Mouse (Mus musculus) lung, postnatal 4 days (tissue): Measurements from ENCODE around the gene Cd6.
A peak's percentile ranks its signal among the peaks of the same experiment; 100 is the strongest.

Experiments used
- DNase-seq, 2 experiments: peaks; one replicate each; pipeline ENCODE4 v3.0.0; 2021

The Cd6 gene

DNA sequence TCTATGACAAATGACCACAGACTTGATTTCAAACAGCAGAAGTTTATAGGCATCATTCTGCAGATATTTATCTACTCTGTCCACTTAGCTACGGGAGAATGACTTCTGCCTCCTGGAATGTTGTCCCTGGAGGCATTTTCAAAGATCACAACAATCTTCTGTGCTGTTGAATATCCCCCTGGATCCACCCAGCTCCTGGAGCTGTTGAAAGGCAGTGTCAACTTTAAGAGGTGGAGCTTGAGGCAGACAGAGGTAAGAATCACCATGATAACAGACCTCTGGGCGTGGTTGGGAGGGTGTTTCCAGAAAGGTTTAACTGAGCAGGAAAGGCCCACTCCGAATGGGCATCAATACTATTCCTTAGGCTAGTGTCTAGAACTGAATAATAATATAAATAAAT lies 5.8 kb upstream of the Cd6 start:
- no peak for DNase-seq

DNA sequence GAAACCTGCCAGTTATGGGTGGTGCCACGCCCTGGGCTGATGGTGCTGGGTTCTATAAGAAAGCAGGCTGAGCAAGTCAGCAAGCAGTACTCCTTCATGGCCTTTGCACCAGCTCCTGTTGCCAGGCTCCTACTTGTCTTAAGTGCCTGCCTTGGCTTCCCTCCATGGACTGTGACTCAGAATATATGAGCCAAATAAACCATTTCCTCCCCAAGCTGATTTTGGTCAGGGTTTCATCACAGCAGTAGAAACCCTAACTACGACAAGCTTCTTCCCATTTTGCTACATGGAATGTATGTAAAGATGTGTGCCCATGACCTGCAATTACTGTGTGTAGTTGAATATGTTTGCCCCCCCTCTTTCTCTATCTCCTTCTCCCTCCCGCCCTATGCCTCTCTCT lies 3.8 kb upstream of the Cd6 start:
- DNase-seq = no peak

DNA sequence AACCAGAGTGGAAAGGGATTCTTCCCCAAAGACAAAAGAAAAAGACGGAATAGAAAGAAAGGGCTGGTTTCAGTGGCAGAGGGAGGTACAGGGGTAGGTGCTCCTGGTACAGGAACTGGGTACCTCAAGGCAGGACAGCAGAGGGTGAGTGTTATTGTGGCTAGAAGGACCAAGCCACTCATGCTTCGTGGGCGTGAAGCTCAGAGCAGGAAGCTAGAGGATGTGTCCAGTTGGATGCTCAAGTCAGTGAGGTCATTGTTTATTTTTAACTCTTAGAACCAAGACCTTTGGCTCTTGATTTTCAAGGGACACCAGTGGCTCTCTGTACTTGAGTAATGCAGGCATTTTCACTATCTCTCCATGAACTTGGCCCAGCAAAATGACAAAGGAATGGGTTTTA lies 2.2 kb upstream of the Cd6 start:
- peak in 1 of 2 experiments; percentile 22 for DNase-seq

DNA sequence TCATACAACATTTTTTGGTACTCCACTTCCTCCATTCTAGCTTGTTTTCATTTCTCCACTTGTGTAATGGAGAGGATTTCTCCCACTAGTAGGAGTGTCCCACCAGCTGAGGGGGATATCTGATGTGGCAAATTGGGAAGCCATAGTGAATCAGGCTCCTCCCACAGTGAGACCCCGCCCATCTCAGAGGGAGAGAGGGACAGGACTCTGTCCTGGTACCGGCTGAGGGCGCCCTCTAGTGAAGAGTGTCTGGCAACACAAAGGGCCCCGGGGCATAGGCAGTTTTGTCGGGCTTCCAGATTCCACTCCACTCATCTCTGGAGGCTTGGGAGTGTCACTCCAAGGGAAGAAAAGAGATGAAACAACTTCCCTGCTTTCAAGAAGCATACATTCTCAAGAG lies 1.6 kb upstream of the Cd6 start:
- peak; percentile 83 to 87 for DNase-seq

DNA sequence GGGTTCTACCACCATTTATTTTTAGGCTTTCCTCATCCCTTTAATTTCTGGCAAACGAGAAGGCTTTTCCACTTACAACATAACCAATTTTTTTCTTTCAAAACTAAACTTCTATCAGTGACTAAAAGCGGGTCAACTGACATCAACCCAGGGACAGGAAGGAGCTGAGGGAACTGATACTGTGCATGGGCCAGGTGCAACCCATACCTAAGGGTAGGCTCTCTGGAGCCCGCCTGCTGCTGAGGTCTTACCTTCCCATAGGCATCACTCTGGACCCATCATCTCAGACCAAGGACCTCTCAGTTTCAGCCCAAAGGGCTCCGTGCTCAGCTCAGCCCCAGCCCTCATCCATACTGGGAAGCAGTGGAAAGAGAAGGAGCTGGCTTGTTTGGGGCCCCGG lies 1.5 kb downstream of the Cd6 start:
- no peak for DNase-seq

DNA sequence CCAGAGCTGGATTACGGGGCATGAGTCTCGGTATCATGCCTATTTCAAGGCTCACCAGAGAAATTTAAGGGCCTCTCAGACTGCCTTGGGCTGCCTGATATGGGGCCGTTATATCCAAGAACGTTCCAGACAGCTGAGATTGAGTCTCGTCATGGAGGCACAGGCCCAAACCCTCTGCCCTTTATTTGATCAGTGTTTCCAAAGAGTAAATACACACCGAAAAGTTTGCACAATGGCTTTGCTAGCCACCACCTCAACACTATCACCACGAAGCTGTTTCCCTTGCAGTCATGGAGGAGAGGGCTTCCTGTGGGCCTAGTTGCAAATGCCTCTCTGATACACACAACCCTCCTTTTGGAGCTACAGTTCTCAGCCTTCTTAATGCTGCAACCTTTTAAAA lies 5.8 kb downstream of the Cd6 start:
- DNase-seq = no peak

DNA sequence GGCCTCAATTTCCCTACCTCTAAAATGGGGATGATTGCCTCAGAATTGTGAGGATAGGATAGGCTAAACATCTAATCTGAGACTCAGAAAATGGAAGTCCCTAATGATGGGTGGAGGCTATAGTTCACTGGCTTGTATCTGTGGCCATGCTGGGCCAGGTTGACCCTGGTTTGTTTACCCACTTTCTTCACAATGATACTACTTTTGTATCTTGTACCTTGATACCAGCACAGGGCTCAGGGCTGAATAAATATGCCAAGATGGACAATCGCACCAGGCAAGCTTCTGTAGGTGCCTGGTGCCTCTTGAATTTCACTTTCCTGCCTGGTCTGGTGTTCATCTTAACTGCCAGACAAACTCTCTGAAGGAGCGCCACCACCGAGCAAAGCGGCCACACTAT lies 7.3 kb downstream of the Cd6 start:
- DNase-seq = no peak

DNA sequence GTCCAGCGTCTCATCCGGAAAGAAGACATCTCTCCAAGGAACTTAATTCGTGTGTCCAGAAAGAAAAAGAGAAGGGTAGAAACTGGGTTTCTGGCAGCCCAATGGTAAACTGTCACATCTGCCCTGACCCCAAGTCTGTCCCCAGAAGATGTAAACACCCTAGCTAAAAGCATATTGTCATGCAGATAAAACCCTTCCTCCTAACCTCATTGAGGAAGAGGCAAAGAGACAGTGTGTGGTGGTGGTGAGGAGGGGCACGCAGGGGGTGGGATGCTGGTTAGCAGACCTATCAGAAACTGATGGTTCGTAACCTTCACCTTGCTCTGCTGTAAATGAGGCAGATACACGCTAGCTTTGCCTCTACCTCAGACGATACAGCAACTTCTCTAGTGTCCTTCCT lies 8.5 kb downstream of the Cd6 start:
- no peak for DNase-seq

DNA sequence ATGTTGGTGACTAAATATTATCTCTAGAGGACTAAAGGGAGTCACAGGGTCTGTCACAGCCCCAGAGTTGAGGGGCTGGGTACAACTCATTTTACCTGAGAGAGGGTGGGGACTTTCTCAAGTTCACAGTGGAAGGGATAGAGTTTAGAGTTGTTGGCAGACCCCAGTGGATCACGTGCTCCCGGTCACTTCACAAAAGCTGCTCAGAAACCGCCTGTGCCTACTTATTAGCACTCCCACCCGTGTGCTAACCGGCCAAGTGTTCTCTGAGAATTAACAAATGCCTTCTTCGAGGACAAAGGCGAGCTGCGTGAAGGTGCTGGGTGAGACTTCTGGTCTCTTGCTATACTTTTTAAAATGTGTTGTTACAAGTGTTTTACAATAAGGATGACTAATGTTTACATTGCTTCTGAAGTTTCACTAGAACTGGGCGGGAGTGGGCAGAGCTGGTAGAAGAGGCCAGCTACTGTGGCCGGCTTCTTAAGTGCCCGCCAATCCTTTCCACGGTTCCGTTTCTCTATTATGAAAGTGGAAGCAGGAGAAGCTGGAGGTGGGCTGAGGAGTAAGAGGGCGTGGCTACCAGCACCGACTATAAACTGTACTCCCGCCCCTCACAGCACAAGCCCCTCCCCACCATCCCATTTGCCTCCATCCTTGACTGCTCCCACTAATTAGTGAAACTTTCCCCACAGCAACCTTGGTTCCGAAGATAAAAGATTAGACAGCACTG lies 11.5 kb downstream of the Cd6 start:
- DNase-seq = peak; percentile 59 to 68

DNA sequence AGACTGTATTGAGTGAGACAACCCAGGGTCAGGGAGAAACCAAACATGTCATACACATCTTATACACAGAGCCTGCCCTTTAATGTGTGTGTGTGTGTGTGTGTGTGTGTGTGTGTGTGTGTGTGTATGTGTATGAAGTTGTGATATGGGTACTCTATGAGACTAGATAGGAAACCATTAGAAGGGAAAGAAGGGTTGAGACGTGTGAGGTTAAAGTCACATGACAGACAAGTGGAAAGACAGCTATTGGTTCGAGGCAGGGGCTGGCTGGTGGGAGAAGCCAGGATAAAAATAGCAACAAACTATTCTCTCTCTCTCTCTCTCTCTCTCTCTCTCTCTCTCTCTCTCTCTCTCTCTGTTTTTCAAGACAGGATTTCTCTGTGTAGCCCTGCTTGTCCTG lies 13.4 kb downstream of the Cd6 start:
- no peak for DNase-seq

DNA sequence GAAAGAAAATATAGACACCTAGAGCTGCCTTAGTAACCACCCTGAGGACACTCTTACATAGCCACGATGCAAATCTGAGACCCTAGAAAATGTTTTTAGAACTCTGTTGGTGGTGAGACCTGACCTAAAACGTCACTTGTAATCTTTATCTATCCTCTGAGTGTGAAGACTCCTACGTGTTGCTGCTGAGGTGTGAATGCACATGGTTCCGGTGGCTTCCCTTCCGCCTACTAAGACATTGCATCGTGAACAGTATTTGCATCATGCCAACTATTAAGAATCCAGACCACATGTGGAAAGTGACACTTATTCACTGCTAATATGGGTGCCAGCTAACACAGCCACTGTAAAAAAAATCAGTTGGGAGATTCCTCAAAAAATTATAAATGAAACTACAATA lies 14.0 kb downstream of the Cd6 start:
- no peak for DNase-seq

DNA sequence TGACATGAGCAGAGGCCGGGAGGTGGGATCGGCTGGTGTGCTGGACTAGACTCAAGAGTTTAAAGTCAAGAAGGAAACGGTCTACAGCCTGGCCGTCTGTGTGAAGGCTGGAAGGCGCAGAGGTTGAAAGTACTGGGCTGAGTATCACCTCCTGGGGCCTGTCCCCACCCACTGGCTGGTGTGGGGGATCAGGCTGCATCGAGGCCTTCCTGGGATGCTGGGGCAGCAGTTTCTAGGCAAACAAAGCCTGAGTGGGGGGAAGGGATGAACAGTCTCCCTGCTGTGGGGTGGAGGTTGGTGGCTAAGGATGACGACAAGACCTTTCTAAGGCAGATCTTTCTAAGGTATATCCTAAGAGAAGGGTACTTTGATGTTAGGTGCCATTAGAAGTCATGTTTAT lies 16.0 kb downstream of the Cd6 start:
- DNase-seq = no peak

DNA sequence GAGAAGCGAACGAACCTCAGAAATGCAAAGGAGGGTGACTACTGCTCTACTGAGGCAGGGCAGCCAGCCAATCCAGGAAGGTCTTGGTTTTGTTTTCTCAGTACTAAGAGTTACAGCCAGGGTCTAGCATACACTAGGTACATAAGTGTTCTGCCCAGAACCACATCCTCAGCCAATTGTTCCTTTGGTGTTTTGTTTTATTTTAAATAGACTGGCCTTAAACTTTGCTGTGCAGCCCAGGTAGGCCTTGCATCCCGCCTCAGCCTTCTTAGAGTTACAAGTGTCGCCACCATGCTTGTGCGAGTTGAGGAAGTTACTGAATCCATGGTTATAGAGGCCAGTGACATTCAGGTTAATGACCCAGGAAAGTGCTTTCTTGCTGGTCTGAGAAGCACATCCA lies 16.8 kb downstream of the Cd6 start:
- DNase-seq = no peak

DNA sequence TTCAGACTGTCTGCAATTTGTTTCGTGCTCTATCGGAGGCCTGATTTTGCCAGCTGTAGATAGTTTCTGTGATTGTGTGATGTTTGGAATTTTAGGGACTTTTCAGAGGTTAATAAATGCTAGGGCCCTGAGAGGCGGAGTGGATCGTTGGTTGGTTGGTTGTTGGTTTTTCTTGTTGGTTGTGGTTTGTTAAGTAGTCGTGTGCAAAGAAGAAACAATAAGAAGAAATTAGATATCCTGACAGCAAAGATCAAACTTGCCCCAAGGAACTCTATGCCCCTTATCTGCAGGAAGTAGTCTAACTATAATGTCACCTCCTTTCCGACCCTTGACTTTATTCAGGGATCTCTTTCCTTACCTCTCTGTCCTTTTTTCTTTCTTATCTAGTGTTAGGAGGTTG lies 18.4 kb downstream of the Cd6 start:
- DNase-seq = no peak

DNA sequence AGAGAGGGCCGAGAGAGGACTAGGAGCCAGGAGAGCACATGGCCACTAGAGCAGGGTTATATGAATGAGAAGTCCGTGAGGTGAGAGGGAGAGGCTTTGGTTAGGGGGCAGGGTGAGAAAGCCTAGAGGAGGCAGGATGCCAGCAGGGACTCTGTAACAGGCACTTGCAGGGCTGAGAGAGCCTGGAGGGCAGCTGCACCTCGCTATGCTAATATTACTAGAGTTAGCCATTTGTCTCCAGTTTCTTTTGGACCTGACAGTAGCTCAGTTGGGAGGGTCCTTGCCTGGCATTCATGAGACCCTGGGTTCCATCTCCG lies 19.7 kb downstream of the Cd6 start:
- peak; percentile 33 to 57 for DNase-seq

DNA sequence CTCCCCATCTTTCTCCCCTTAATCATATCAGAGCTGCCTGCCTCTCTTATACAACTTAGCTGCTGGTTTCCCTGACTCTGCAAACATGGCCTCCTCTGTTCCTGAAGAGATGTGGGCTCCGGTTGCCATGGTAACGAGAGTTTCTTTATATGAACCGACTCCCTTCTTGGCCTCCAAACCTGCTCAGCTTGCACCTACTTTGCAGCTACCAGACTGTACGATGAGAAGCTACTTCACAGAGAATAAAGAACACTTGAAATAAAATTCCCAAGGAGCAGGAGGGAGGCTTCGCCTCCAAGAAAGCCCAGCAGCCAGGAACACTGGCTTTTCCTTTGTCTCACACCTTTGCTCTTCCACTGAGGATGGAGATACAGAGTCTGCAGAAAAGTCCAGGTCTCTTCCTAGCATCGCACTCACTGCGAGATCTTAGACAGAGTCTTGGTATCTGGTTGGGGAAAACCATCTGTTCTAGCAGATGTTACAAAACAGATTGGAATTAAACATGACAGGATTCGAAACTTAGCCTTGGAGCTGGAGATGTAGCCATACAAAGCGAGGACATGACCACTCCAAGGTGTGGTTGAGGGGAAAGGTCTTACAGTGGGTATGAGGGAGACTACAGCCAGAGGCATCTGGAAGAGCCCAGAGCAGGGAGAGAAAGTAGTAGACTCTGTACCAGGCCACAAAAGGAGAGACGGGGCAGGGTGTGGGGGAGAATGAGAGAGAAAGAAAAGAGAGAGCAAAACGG lies 20.3 kb downstream of the Cd6 start:
- DNase-seq = no peak

DNA sequence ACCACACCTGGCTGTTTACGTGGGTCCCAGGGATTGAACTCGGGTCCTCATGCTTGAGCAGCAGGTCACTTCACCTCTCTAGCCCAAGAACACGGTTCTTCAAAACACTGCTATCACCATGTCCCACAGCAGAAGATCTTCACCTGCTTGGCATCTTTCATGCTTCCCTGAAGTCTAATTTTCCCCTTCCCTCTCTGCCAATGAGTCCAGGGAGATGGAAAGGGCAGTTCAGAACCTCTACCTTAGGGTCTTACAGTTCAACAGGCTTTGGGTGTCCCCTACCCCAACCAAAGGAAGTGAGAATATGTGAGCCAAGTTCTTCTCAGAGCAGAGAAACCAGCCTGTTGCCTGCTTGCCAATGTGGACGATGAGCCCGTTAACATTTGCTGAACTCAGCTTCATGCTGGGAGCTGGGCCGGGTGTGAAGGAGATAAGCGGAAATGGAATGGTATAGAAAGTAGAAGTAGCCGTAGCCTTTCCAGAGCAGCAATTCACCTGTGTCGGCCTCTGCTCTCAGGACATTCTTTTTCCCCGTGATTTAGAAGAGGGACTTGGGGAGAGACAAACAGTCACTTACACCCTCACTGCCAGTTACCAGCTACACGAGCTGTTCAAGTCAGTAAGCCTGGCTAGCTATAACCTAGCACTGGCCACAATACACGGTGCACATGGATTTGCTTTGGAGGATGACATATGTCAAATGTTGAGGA lies 21.2 kb downstream of the Cd6 start:
- DNase-seq = no peak

DNA sequence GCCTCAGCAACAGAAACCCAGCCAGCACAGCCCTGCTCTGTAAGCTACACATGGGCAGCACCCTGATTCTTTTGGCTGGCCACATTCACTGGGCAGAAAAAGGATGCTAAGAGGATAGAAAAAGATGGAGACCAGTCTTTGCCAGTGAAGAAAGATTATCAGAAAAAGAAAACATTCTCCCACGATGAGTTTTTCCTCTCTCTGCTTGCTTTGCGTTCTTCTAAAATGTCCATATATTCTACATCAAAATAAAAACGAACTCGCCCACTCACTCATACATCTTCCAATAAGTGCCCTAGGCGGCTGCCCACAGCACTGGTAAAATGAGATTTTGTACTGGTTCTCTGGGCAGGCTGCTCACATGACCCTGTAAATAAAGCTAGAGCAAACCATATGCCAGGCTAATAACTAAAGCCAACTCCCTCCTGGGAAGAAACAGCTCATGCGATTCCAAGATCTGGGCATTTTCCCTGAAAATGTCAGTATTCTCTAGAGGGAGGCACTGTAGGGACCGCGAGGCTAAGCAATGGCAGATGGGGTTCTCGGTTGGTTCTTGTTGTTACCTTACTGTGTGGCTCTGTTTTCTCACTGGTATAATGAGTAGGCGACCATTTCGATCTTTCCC lies 24.1 kb downstream of the Cd6 start:
- no peak for DNase-seq

DNA sequence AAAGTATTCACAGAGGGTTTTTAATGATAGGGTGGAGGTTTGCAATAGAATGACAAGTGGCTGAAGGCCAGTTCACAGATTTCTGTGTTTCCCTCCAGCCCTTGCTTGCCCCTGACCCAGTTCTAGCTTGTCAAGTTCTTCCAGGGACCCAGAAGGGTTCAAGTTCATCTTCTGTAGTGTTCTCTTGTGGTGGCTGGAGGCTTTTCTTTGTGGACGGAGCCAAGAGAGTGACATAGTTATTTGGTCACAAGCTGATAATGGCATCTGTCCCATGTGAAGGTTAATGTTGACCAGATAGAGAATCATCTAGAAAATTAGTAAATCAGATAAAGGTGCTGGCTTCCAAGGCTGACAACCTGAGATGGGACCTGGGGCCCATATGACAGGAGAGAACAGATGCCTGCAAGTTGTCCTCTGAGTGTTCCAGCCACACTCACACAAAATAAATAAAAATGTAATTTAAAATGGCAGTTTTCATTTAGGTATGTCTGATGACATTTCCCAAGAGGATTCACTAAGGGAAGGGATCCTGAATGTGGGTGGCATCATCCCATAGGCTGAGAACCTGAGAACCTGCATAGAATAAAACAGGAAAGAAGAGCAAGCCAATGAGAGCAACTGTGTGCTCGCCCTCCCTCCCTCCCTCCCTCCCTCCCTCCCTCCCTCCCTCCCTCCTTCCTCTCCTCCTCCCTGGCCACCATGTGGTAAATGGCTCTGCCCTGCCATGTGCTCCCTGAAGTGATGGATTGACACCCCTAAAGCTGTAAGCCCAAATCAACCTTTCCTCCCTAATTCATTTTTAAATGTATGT lies 24.8 kb downstream of the Cd6 start:
- no peak for DNase-seq

DNA sequence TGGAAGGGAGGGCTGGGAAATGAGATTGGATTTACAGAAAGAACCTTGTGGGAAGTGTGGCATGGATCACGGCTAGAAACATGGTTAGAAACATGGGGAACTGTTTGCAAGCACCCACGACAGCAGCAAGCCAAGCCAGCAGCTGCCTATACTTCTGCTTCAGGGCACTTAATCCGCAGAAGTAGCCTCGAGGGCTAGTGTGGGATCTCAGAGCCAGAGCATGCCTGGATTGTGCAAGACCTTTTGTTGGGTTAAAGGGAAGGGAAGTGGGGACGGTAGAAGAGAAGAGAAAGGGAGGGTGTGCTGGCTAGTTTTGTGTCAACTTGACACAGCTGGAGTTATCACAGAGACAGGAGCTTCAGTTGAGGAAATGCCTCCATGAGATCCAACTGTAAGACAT lies 26.1 kb downstream of the Cd6 start:
- peak in 1 of 2 experiments; percentile 29 for DNase-seq

DNA sequence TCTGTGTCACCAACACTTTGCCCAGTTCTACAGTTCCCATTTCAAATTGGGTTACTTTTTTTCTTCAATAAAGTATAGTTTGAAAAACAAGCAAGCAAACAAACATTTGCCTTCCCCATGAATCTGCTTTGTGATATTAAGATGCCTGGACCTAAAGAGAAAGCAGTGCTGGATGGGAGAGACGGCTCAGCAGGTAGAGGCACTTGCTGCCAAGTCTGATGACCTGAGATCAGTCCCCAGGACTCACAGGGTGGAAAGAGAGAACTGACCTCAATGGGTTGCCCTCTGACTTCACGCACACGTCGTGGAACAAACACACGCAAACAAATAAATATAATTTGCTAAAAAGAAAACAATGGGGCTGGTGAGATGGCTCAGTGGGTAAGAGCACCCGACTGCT lies 28.0 kb downstream of the Cd6 start:
- no peak for DNase-seq

DNA sequence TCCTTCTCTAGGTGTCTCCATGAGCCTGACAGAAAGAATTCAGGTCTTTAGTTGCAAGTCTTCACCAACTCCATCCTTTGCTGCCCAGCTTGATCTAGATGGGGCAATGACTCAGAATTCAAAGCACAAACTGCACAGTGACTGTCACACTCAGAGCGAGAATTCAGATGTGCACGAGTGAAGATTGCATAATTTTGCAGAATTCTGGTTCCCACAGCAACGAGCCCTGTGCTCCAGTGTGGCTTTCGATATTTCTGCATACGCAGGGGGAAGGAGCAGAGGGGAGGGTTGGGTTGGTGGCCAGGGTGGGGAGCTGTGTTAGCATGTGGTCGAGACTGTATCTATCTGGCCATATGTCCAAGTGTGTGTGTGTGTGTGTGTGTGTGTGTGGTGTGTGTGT lies 28.8 kb downstream of the Cd6 start:
- peak in 1 of 2 experiments; percentile 25 for DNase-seq

DNA sequence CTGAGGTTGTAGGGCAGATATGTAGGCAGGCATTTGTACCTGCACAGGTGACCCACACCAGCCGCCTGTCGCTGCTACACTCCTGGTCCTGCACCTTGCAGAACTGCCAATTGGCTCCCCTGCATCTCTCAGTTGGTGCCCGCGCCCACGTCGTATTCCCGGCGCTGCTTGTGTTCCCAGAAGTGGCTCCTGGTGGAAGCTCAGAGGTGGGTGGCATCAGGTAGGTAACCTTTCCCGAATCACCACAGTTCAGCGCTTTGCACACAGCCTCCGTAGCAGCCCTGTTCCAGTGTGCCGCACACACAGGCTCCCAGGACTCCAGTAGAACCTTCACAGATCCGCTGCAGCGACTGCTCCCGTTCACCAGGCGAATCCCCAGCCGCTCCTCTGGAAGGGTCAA lies 30.7 kb downstream of the Cd6 start:
- no peak for DNase-seq
